Mouse (Mus musculus): Measurements from ENCODE around the gene Gata1. TPM values are rescaled to one million over a fixed set of nuclear protein-coding genes. Genes with fewer than 3 reads are reported as not detected.
"Not testable (repeated sequence)": the region's sequence is repeated elsewhere in the genome, so short reads cannot be mapped to it uniquely, and the experiment has no call there.

Gata1 gene
- polyA plus RNA-seq, 1 experiment from 2014 or later: not detected

DNA sequence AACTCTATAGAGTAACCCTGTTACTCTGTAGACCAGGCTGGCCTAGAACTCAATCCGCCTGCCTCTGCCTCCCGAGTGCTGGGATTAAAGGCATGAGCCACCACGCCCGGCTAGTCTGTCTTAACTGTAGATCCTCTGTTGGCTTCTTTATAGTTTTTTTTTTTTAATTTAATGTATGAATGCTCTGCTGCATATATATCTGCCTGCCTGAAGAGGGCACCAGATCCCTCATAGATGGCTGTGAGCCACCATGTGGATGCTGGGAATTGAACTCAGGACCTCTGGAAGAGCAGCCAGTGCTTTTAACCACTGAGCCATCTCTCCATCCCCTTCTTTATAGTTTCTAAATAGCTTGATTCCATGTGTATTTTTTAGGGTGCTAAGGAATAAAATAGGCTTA is 31.5 kb upstream of the Gata1 start:
- not testable (repeated sequence) for H3K27me3 ChIP-seq (ENCODE audit: control insufficient read depth, insufficient read depth, low read length); H3K36me3 ChIP-seq (ENCODE audit: control insufficient read depth, insufficient read depth, low read length); H3K4me2 ChIP-seq (ENCODE audit: low read length); DNase-seq; H3K27ac ChIP-seq (replicated peaks; ENCODE audit: low read depth, low read length); ATAC-seq (ENCODE audit: low FRiP score, low TSS enrichment); H3K9ac ChIP-seq (replicated peaks; ENCODE audit: low read length); H3K4me1 ChIP-seq (ENCODE audit: control insufficient read depth, insufficient read depth, low read length); H3K9me3 ChIP-seq (ENCODE audit: control insufficient read depth, low read length); H3K4me3 ChIP-seq (replicated peaks; ENCODE audit: low read depth, low read length)
- WGBS: 84% methylated on average over 4 of the region's 4 CpGs

DNA sequence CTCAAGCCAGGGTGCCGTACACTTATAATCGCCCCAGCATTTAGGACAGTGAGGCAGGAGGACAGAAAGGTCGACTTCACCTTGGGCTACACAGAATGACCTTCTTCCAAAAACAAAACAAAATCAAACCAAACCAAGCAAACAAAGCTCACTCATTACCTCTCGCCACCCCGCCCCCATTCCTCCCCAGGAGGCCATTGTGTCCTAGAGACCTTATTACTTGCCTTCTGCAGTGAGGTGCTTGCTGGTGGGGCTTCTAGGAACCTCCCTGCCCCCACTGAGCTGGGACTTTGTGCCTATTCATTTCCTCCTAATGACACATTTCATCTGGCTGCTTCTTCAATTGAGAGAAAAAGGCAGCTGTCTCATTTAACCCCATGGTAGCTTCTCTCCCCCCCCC is 30.7 kb upstream of the Gata1 start:
- ATAC-seq (ENCODE audit: low FRiP score, low TSS enrichment) (no peak), DNase-seq (no peak)
- H3K4me1 ChIP-seq (ENCODE audit: control insufficient read depth, insufficient read depth, low read length): no peaks in the 10 kb centered on the region
- H3K36me3 ChIP-seq (ENCODE audit: control insufficient read depth, insufficient read depth, low read length): no peaks in the 10 kb centered on the region
- H3K27ac ChIP-seq (replicated peaks; ENCODE audit: low read depth, low read length): no peak overlapping the region
- no peak overlapping the region for H3K4me2 ChIP-seq (ENCODE audit: low read length)
- no peak overlapping the region for H3K4me3 ChIP-seq (replicated peaks; ENCODE audit: low read depth, low read length)
- no peaks in the 10 kb centered on the region for H3K27me3 ChIP-seq (ENCODE audit: control insufficient read depth, insufficient read depth, low read length)
- WGBS: 35% methylated on average over 5 of the region's 5 CpGs
- no peaks in the 10 kb centered on the region for H3K9me3 ChIP-seq (ENCODE audit: control insufficient read depth, low read length)
- H3K9ac ChIP-seq (replicated peaks; ENCODE audit: low read length): no peak overlapping the region

DNA sequence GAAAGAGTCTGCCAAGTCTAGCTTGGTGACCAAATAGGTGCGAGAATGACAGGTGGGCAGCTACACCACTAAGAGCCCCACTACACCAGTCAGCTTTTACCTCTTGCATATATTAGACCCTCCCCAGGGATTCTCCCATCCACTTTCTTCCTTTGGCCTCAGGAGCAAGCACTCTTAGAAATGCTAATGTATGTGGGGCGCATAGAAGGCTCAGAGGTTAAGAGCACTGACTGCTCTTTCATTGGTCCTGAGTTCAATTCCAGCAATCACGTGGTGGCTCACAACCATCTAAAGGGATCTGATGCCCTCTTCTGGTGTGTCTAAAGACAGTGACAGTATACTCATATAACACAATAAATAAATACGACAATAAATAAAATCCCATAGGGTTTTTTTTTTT is 25.1 kb upstream of the Gata1 start:
- no peaks in the 10 kb centered on the region for H3K9me3 ChIP-seq (ENCODE audit: control insufficient read depth, low read length)
- no peak overlapping the region for H3K4me2 ChIP-seq (ENCODE audit: low read length)
- H3K27me3 ChIP-seq (ENCODE audit: control insufficient read depth, insufficient read depth, low read length): no peaks in the 10 kb centered on the region
- H3K36me3 ChIP-seq (ENCODE audit: control insufficient read depth, insufficient read depth, low read length): no peaks in the 10 kb centered on the region
- H3K27ac ChIP-seq (replicated peaks; ENCODE audit: low read depth, low read length): no peak overlapping the region
- no peak for DNase-seq
- H3K4me1 ChIP-seq (ENCODE audit: control insufficient read depth, insufficient read depth, low read length): no peaks in the 10 kb centered on the region
- H3K4me3 ChIP-seq (replicated peaks; ENCODE audit: low read depth, low read length): no peak overlapping the region
- 55% methylated on average over 4 of the region's 4 CpGs for WGBS
- H3K9ac ChIP-seq (replicated peaks; ENCODE audit: low read length): no peak overlapping the region
- ATAC-seq (ENCODE audit: low FRiP score, low TSS enrichment): no peak

DNA sequence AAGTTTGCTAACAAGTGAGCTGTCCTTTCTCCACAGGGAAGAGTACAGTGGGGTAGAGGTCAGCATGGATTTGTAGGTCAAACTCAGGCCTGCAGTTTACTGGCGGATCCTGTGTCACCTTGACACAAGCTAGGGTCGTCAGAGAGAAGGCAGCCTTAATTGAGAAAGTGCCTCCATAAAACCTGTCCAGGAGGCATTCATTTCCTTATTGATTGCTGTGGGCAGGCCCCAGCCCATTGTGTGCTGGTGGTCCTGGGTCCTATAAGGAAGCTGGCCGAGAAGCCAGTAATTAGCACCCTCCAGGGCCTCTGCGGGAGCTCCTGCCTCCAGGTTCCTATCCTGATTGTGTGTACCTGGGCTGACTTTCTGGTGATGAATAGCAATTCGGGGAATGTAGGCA is 24.1 kb upstream of the Gata1 start:
- Histone ChIP-seq H3K9ac (replicated peaks; ENCODE audit: low read length) (no peak overlapping the region), H3K27me3 (ENCODE audit: control insufficient read depth, insufficient read depth, low read length) (no peaks in the 10 kb centered on the region), H3K27ac (replicated peaks; ENCODE audit: low read depth, low read length) (no peak overlapping the region), H3K9me3 (ENCODE audit: control insufficient read depth, low read length) (no peaks in the 10 kb centered on the region), H3K4me1 (ENCODE audit: control insufficient read depth, insufficient read depth, low read length) (no peaks in the 10 kb centered on the region), H3K4me2 (ENCODE audit: low read length) (no peak overlapping the region), H3K4me3 (replicated peaks; ENCODE audit: low read depth, low read length) (no peak overlapping the region), H3K36me3 (ENCODE audit: control insufficient read depth, insufficient read depth, low read length) (no peaks in the 10 kb centered on the region)
- no peak for ATAC-seq (ENCODE audit: low FRiP score, low TSS enrichment)
- DNase-seq: no peak
- WGBS: 39% methylated on average over 5 of the region's 5 CpGs

DNA sequence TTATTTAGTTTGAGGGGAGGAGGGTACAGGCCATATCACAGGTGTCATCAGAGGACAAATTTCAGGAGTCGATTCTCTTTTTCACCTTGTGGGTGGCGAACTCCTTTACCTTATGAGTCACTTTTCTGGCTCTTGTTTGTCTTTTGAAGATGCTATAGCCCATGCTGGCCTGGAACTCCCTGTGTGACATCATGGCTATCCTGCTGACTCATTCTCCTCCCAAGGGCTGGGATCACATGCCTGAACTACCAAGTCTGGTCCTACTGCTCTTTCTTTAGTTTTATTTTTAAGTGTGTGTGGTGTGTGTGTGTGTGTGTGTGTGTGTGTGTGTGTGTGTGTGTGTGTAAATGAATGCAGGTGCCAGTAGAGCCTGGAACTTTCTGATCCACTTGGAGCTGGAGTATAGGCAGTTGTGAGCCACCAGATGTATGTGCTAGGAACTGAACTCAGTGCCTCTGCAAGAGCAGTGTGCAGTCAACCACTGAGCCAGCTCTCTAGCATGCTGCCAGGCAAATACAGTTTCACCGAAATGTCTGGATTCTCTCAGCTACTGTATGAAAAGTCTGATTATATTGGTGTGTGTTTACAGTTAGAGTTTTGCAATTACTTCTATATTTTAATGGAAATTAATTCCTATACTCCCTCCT is 22.8 kb upstream of the Gata1 start:
- no peaks in the 10 kb centered on the region for H3K27me3 ChIP-seq (ENCODE audit: control insufficient read depth, insufficient read depth, low read length)
- H3K4me2 ChIP-seq (ENCODE audit: low read length): no peak overlapping the region
- no peaks in the 10 kb centered on the region for H3K36me3 ChIP-seq (ENCODE audit: control insufficient read depth, insufficient read depth, low read length)
- H3K4me3 ChIP-seq (replicated peaks; ENCODE audit: low read depth, low read length): no peak overlapping the region
- DNase-seq (no peak), ATAC-seq (ENCODE audit: low FRiP score, low TSS enrichment) (no peak)
- H3K9me3 ChIP-seq (ENCODE audit: control insufficient read depth, low read length): no peaks in the 10 kb centered on the region
- no peak overlapping the region for H3K9ac ChIP-seq (replicated peaks; ENCODE audit: low read length)
- H3K4me1 ChIP-seq (ENCODE audit: control insufficient read depth, insufficient read depth, low read length): no peaks in the 10 kb centered on the region
- WGBS: 90% methylated on average over 3 of the region's 3 CpGs
- no peak overlapping the region for H3K27ac ChIP-seq (replicated peaks; ENCODE audit: low read depth, low read length)

DNA sequence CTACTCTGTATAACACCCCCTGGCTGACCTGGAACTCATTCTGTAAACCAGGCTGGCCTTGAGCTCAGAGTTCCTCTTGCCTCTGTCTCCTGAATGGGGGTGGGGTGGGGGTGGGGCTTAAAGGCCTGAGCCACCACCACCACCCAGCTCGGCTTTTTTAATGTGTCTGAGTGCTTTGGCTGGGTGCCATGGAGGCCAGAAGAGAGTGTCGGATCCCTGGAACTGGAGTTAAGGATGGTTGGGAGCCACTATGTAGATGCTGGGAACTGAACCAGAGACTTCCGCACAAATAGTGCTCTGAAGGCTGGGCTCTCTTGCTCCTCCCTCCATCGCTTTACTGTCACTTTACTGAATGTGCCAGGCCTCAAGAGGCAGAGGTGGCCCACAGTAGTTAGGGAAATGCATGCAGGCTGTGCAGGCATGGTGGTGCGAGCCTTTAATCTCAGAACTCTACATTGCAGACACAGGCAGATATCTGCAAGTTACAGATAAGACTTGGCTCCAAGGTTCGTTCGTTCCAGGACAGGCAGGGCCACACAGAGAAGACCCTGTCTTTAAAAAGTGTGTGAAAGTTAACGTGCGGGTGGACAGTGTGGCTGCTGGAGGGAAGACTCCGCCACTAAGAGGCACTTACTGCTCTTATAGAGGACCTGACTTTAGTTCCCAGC is 15.3 kb upstream of the Gata1 start:
- WGBS: 77% methylated on average over 10 of the region's 10 CpGs
- H3K36me3 ChIP-seq (ENCODE audit: control insufficient read depth, insufficient read depth, low read length): no peaks in the 10 kb centered on the region
- no peak for ATAC-seq (ENCODE audit: low FRiP score, low TSS enrichment)
- no peak overlapping the region for H3K27ac ChIP-seq (replicated peaks; ENCODE audit: low read depth, low read length)
- H3K9ac ChIP-seq (replicated peaks; ENCODE audit: low read length): no peak overlapping the region
- no peak overlapping the region for H3K4me2 ChIP-seq (ENCODE audit: low read length)
- DNase-seq: no peak
- H3K4me3 ChIP-seq (replicated peaks; ENCODE audit: low read depth, low read length): no peak overlapping the region
- H3K9me3 ChIP-seq (ENCODE audit: control insufficient read depth, low read length): no peaks in the 10 kb centered on the region
- H3K27me3 ChIP-seq (ENCODE audit: control insufficient read depth, insufficient read depth, low read length): no peaks in the 10 kb centered on the region
- no peaks in the 10 kb centered on the region for H3K4me1 ChIP-seq (ENCODE audit: control insufficient read depth, insufficient read depth, low read length)

DNA sequence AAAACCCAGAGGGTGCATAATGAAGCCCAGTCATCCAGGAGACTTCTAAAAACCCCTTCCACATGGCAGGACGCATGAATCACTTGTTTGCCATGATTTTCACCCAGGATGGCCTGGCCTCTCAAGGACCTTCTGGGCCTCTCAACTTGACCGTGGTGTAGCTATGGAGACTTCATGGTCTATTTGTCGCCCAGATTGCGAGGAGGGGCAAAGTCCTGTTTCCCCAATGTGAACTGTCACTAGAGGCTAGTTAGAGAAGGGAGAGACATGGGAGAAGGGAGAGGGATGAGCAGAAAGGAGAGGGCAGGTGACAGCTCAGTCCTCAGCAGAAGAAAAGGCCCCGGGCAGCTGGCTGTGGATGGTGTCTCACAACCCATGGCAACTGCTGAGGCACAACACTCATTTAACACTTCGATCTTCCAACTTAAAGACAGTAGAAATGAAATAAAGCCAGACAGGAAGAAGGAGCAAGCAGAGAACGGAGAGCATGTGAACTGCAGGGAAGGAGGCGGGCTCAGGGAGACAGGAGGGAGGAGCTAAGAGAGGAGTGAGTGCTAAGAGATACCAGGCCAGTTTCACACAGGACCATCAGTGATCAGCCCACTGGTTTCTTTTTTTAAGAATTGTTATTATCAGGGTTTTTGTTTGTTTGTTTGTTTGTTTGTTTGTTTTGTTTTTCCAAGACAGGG is 14.7 kb upstream of the Gata1 start:
- DNase-seq (no peak), ATAC-seq (ENCODE audit: low FRiP score, low TSS enrichment) (no peak)
- WGBS: 55% methylated on average over 8 of the region's 8 CpGs
- no peaks in the 10 kb centered on the region for H3K9me3 ChIP-seq (ENCODE audit: control insufficient read depth, low read length)
- H3K4me2 ChIP-seq (ENCODE audit: low read length): no peak overlapping the region
- H3K4me3 ChIP-seq (replicated peaks; ENCODE audit: low read depth, low read length): no peak overlapping the region
- H3K27ac ChIP-seq (replicated peaks; ENCODE audit: low read depth, low read length): no peak overlapping the region
- H3K27me3 ChIP-seq (ENCODE audit: control insufficient read depth, insufficient read depth, low read length): no peaks in the 10 kb centered on the region
- H3K36me3 ChIP-seq (ENCODE audit: control insufficient read depth, insufficient read depth, low read length): no peaks in the 10 kb centered on the region
- no peaks in the 10 kb centered on the region for H3K4me1 ChIP-seq (ENCODE audit: control insufficient read depth, insufficient read depth, low read length)
- H3K9ac ChIP-seq (replicated peaks; ENCODE audit: low read length): no peak overlapping the region

DNA sequence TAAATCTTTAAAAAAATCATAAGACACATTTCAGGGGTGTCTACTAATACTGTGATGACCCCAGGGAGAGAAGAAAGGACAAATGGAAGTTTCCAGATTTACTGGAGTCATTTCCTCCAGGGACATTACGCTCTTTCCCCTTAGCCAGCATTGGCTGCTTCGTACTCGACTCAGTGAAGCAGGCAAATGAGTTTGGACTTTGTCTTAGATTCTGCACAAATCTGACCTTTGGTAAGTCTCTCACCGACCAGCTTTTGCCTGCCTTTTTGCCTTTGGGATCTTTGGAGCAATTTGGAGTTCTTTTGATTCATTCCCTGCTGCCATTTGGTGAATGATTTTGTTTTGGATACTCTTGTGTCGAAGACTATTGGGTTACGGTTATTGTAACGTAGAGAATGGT is 3.5 kb upstream of the Gata1 start:
- Histone ChIP-seq H3K27me3 (ENCODE audit: control insufficient read depth, insufficient read depth, low read length) (no peaks in the 10 kb centered on the region), H3K4me1 (ENCODE audit: control insufficient read depth, insufficient read depth, low read length) (no peaks in the 10 kb centered on the region), H3K27ac (replicated peaks; ENCODE audit: low read depth, low read length) (no peak overlapping the region), H3K4me3 (replicated peaks; ENCODE audit: low read depth, low read length) (no peak overlapping the region), H3K9ac (replicated peaks; ENCODE audit: low read length) (no peak overlapping the region), H3K9me3 (ENCODE audit: control insufficient read depth, low read length) (no peaks in the 10 kb centered on the region), H3K36me3 (ENCODE audit: control insufficient read depth, insufficient read depth, low read length) (no peaks in the 10 kb centered on the region), H3K4me2 (ENCODE audit: low read length) (no peak overlapping the region)
- no peak for ATAC-seq (ENCODE audit: low FRiP score, low TSS enrichment)
- 86% methylated on average over 7 of the region's 7 CpGs for WGBS
- no peak for DNase-seq

DNA sequence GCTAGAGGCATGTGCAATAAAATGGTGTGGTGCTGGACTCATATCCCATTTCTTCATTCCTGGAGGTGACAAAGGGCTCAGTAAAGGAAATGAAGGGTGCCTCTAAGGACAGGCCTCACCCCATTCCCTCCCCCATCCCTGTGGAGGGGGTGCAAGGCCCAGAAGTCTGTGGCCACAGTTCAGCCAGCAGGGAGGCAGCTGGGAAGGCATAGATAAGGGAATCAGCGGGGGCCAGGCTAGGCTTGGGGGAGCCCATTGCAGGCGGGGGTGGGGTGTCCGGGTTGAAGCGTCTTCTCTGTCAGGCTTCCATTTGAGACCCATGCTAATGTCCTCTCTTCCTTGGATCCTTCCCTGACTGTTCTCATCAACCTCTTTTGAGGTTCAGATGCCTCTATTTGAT is 6.6 kb downstream of the Gata1 start:
- H3K27ac ChIP-seq (replicated peaks; ENCODE audit: low read depth, low read length): no peak overlapping the region
- H3K27me3 ChIP-seq (ENCODE audit: control insufficient read depth, insufficient read depth, low read length): no peaks in the 10 kb centered on the region
- WGBS: 45% methylated on average over 4 of the region's 4 CpGs
- no peak overlapping the region for H3K4me3 ChIP-seq (replicated peaks; ENCODE audit: low read depth, low read length)
- H3K4me1 ChIP-seq (ENCODE audit: control insufficient read depth, insufficient read depth, low read length): no peaks in the 10 kb centered on the region
- no peak overlapping the region for H3K9ac ChIP-seq (replicated peaks; ENCODE audit: low read length)
- ATAC-seq (ENCODE audit: low FRiP score, low TSS enrichment) (no peak), DNase-seq (no peak)
- H3K9me3 ChIP-seq (ENCODE audit: control insufficient read depth, low read length): no peaks in the 10 kb centered on the region
- no peak overlapping the region for H3K4me2 ChIP-seq (ENCODE audit: low read length)
- no peaks in the 10 kb centered on the region for H3K36me3 ChIP-seq (ENCODE audit: control insufficient read depth, insufficient read depth, low read length)
